Comparison of ENCODE assay signal across 8 mouse cellular contexts in genomic region chr12:32379731-32380130, GRCm38 (mm10). TPM values are rescaled to one million over a fixed set of nuclear protein-coding genes. Genes with fewer than 3 reads are reported as not detected.
DNase-seq lines count a peak whose midpoint lies in the region; ATAC-seq and TF ChIP-seq lines count a peak whose summit lies in the region.

No protein-coding gene starts in this region.

- H3K36me3 ChIP-seq in erythroblast, embryonic 14.5 days (ENCODE audit: control insufficient read depth), result peaks cover 24% of the 10 kb centered on the region
- H3K36me3 ChIP-seq in spleen, adult 2 months (ENCODE audit: control insufficient read depth, insufficient read depth, low read length), result peaks cover 2% of the 10 kb centered on the region; the same call in 1 of the 2 replicates
- H3K36me3 ChIP-seq in limb, embryonic 15.5 days, result no peaks in the 10 kb centered on the region
- H3K36me3 ChIP-seq in stomach, postnatal 0 days (ENCODE audit: control insufficient read depth, insufficient read depth, low read length), result no peaks in the 10 kb centered on the region

- no peaks in the 10 kb centered on the region for H3K9me3 ChIP-seq in erythroblast, embryonic 14.5 days (ENCODE audit: control insufficient read depth, low read length)
- no peaks in the 10 kb centered on the region for H3K9me3 ChIP-seq in limb, embryonic 15.5 days
- no peaks in the 10 kb centered on the region for H3K9me3 ChIP-seq in stomach, postnatal 0 days (ENCODE audit: control insufficient read depth, low read length)

- peak overlapping the region; percentile 99 for H3K4me3 ChIP-seq in erythroblast, embryonic 14.5 days (replicated peaks)
- peak overlapping the region; percentile 95 for H3K4me3 ChIP-seq in spleen, adult 2 months (ENCODE audit: extremely low read depth, insufficient read depth, insufficient read length)
- H3K4me3 ChIP-seq in limb, embryonic 15.5 days, result peak overlapping the region; percentile 82
- peak overlapping the region; percentile 82 for H3K4me3 ChIP-seq in stomach, postnatal 0 days (ENCODE audit: low read depth, low read length)

- TF ChIP-seq EP300 in stomach, postnatal 0 days (optimal IDR thresholded peaks at IDR 0.05), result no peak

- ATAC-seq in erythroblast, adult 5-6 weeks (replicated peaks; ENCODE audit: low FRiP score, poor library complexity, severe bottlenecking), result no peak
- ATAC-seq in limb, embryonic 15.5 days (ENCODE audit: insufficient number of reproducible peaks, low FRiP score, low TSS enrichment, low read depth), result no peak
- ATAC-seq in stomach, postnatal 0 days (ENCODE audit: low FRiP score, low TSS enrichment), result peak; percentile 38

- H3K27me3 ChIP-seq in erythroblast, embryonic 14.5 days (ENCODE audit: control insufficient read depth), result peaks cover 7% of the 10 kb centered on the region
- no peaks in the 10 kb centered on the region for H3K27me3 ChIP-seq in spleen, adult 2 months (ENCODE audit: control insufficient read depth, insufficient read depth, low read length)
- H3K27me3 ChIP-seq in limb, embryonic 15.5 days, result no peaks in the 10 kb centered on the region
- H3K27me3 ChIP-seq in stomach, postnatal 0 days (ENCODE audit: control insufficient read depth, insufficient read depth, low read length), result no peaks in the 10 kb centered on the region

- H3K27ac ChIP-seq in spleen, adult 2 months (ENCODE audit: insufficient read depth, low read length), result peak overlapping the region; percentile 96
- H3K27ac ChIP-seq in limb, embryonic 15.5 days, result peak overlapping the region; percentile 96
- H3K27ac ChIP-seq in stomach, postnatal 0 days (replicated peaks), result peak overlapping the region; percentile 99

- H3K4me1 ChIP-seq in erythroblast, embryonic 14.5 days (ENCODE audit: control insufficient read depth), result peaks cover 33% of the 10 kb centered on the region
- H3K4me1 ChIP-seq in spleen, adult 2 months (ENCODE audit: control insufficient read depth, insufficient read depth, insufficient read length), result peaks cover 7% of the 10 kb centered on the region
- peaks cover 7% of the 10 kb centered on the region; the same call in 1 of the 2 replicates for H3K4me1 ChIP-seq in limb, embryonic 15.5 days
- no peaks in the 10 kb centered on the region for H3K4me1 ChIP-seq in stomach, postnatal 0 days (replicated peaks; ENCODE audit: control insufficient read depth, insufficient read depth)

- DNase-seq in spleen, adult 2 months (ENCODE audit: low read depth in 1 of 2, low spot score in 2 of 2), result no peak
- no peak for DNase-seq in spleen, postnatal 14 days (ENCODE audit: low spot score in 2 of 2)
- DNase-seq in stomach, postnatal 0 days (ENCODE audit: low spot score), result no peak
- no peak for DNase-seq in kidney, adult 9 months
- DNase-seq in spleen, postnatal 4 days (ENCODE audit: low spot score in 2 of 2), result no peak

- H3K9ac ChIP-seq in limb, embryonic 15.5 days, result peak overlapping the region; percentile 79
- peak overlapping the region; percentile 92 for H3K9ac ChIP-seq in stomach, postnatal 0 days (ENCODE audit: low read length)

- WGBS in spleen, adult 2 months, result 1% methylated on average over 28 of the region's 28 CpGs
- WGBS in limb, embryonic 15.5 days, result 2% methylated on average over 28 of the region's 28 CpGs
- WGBS in stomach, postnatal 0 days, result under 1% methylated on average over 28 of the region's 28 CpGs

- H3K4me2 ChIP-seq in limb, embryonic 15.5 days, result peak overlapping the region; percentile 74
- peak overlapping the region; percentile 87 for H3K4me2 ChIP-seq in stomach, postnatal 0 days (replicated peaks; ENCODE audit: low read depth)

- no peak for TF ChIP-seq CTCF in spleen, adult 2 months (IDR thresholded peaks at IDR 0.05; ENCODE audit: extremely low read depth, insufficient read depth, insufficient read length, insufficient replicate concordance)
- no peak for TF ChIP-seq CTCF in stomach, postnatal 0 days (IDR thresholded peaks at IDR 0.05; ENCODE audit: low read depth)

- no peak for TF ChIP-seq POLR2A in spleen, adult 2 months (IDR thresholded peaks at IDR 0.05; ENCODE audit: low read depth, low read length)

RNA-seq across cellular contexts. Expression of gene Ccdc71l, which starts 1.2 kb away (rescaled TPM):
- polyA plus RNA-seq in erythroblast, embryonic 14.5 days (2012), result 10.5 and 13.1 TPM in 2 replicates
- total RNA-seq in erythroblast, adult 5-6 weeks (2015; ENCODE audit: low replicate concordance), result 103 and 130 TPM in 2 replicates
- 160 and 171 TPM in 2 replicates for total RNA-seq in erythroblast, adult 5-6 weeks (2017; ENCODE audit: low replicate concordance)
- 17.5 and 29.7 TPM in 2 replicates for polyA plus RNA-seq in spleen, adult 2 months (2012; rRNA removed)
- polyA plus RNA-seq in limb, embryonic 15.5 days (2015; fragmentation: Nextera tagmentation; extraction: Ambion mirVana), result 2.8 and 3.1 TPM in 2 replicates
- 3.6 and 4.4 TPM in 2 replicates for polyA plus RNA-seq in stomach, postnatal 0 days (2015; fragmentation: Nextera tagmentation; extraction: Ambion mirVana)
